Mouse (Mus musculus): ENCODE results near the gene Setd7. TPM values are rescaled to one million over a fixed set of nuclear protein-coding genes. Genes with fewer than 3 reads are reported as not detected.

The Setd7 gene
- polyA plus RNA-seq (2014; fragmentation: Nextera tagmentation; extraction: Ambion mirVana): 6.3 and 6.6 TPM in 2 replicates

DNA sequence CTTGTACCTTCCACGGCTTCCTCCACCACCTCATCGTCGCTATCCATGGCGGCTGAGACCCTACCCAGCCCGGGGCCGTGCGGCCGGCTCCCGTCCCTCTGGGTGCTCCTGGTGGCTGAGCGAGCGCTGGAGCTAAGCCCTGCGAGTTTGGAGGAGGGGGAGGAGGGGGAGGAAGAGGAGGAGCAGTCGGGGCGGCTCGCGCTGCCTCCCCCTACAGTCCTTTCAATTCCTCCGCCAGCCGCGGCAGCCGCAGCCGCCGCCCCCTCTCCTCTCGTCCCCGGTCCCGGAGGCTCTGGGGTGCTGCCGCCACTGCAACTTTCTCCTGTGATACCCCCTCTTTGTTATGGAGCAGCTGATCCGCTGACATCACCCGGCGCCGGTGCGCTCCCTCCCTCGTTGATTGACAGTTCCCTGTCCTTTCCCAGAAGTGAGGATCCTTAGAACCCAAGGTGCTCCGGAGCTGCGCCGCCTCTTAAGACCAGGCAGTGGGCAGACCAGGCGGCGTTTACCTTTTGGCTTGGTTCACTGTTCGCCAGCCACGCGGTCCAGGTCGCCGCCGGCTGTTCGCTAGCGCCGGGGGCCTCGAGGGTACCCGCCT is at the start of gene Setd7:
TSS of gene Setd7 (minus strand) at position 369 of the 598 bp plus-strand sequence.
- ATAC-seq (ENCODE audit: insufficient number of reproducible peaks, insufficient read depth, low FRiP score, low read depth): peak; percentile 80
- peak within 1 kb of the TSS; percentile 92 for H3K4me2 ChIP-seq (ENCODE audit: low read length)
- H3K9me3 ChIP-seq (ENCODE audit: control insufficient read depth, low read length): no peaks in the 10 kb centered on the region
- peak within 1 kb of the TSS; percentile 93 to 96 for H3K4me3 ChIP-seq (ENCODE audit: control insufficient read depth in 1 of 2, insufficient read depth in 1 of 2, low read depth in 1 of 2, low read length in 2 of 2)
- peaks cover 4 to 12% of the 10 kb centered on the region in 2 experiments for H3K4me1 ChIP-seq (ENCODE audit: control insufficient read depth in 2 of 2, insufficient read depth in 2 of 2, low read length in 2 of 2)
- under 1% methylated on average over 46 of the region's 48 CpGs for WGBS
- H3K9ac ChIP-seq (ENCODE audit: low read length): peak within 1 kb of the TSS; percentile 98
- H3K27me3 ChIP-seq (ENCODE audit: control insufficient read depth, insufficient read depth, low read length): no peaks in the 10 kb centered on the region
- H3K27ac ChIP-seq (replicated peaks in 1 of 2; ENCODE audit: control insufficient read depth in 1 of 2, insufficient read depth in 1 of 2, low read depth in 2 of 2, low read length in 2 of 2): peak within 1 kb of the TSS; percentile 97 to 99
- H3K36me3 ChIP-seq (ENCODE audit: control insufficient read depth, insufficient read depth, low read length): no peaks in the 10 kb centered on the region

DNA sequence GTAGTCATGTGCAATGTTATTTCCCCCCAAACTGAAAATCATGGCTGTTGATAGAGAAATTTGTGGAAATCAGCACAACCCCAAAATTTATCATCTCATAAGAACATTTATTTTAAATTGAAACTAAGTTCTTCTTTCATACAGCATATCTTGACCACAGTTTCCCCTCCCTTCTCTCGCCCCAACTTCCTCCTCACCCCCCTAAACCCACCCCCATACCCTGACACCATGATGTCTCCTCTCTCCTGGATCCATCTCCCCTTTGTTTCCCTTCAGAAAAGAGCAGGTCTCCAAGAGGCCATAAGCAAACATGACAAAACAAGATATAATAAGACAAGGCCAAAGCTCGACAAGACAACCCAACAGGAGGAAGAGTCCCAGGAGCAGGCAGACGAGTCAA is 43.8 kb upstream of the Setd7 start:
- Histone ChIP-seq H3K36me3 (ENCODE audit: control insufficient read depth, insufficient read depth, low read length) (no peaks in the 10 kb centered on the region), H3K9ac (ENCODE audit: low read length) (no peak overlapping the region), H3K4me1 (ENCODE audit: control insufficient read depth in 2 of 2, insufficient read depth in 2 of 2, low read length in 2 of 2) (no peaks in the 10 kb centered on the region), H3K9me3 (ENCODE audit: control insufficient read depth, low read length) (no peaks in the 10 kb centered on the region), H3K27ac (replicated peaks in 1 of 2; ENCODE audit: control insufficient read depth in 1 of 2, insufficient read depth in 1 of 2, low read depth in 2 of 2, low read length in 2 of 2) (no peak overlapping the region), H3K4me3 (ENCODE audit: control insufficient read depth in 1 of 2, insufficient read depth in 1 of 2, low read depth in 1 of 2, low read length in 2 of 2) (no peak overlapping the region), H3K27me3 (ENCODE audit: control insufficient read depth, insufficient read depth, low read length) (no peaks in the 10 kb centered on the region), H3K4me2 (ENCODE audit: low read length) (no peak overlapping the region)
- no peak for ATAC-seq (ENCODE audit: insufficient number of reproducible peaks, insufficient read depth, low FRiP score, low read depth)
- WGBS: 76% methylated on average over 3 of the region's 3 CpGs

DNA sequence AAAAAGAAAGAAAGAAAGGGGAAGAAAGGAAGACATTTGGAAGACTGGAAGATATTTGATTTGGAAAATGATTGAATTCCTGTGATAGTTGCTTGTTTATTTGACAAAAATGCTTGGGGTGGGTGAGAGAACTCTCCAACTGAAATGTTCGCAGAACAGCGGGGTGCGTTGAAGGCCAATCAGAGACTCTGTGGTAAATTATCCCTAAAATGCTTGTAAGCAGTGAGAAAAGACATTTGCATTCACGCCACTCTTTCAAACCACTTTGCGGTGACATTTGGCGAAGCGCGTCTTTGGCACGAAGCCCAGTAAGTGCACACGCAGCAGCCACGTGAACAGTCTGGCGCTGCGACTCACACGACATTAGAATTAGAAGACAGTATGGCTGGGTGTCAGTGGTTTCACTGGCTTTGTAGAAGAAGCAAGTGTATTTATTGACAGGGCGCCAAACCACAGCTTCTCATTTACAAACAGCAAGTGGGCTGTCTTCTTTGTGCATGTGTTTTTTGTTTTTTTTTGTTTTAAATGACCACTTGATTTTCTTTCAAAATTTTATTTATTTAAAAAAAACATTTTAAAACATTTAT is 43.1 kb upstream of the Setd7 start:
- 81% methylated on average over 15 of the region's 15 CpGs for WGBS
- no peak overlapping the region for H3K9ac ChIP-seq (ENCODE audit: low read length)
- H3K9me3 ChIP-seq (ENCODE audit: control insufficient read depth, low read length): no peaks in the 10 kb centered on the region
- H3K36me3 ChIP-seq (ENCODE audit: control insufficient read depth, insufficient read depth, low read length): no peaks in the 10 kb centered on the region
- H3K4me1 ChIP-seq (ENCODE audit: control insufficient read depth in 2 of 2, insufficient read depth in 2 of 2, low read length in 2 of 2): no peaks in the 10 kb centered on the region
- H3K27me3 ChIP-seq (ENCODE audit: control insufficient read depth, insufficient read depth, low read length): no peaks in the 10 kb centered on the region
- no peak overlapping the region for H3K4me3 ChIP-seq (ENCODE audit: control insufficient read depth in 1 of 2, insufficient read depth in 1 of 2, low read depth in 1 of 2, low read length in 2 of 2)
- no peak for ATAC-seq (ENCODE audit: insufficient number of reproducible peaks, insufficient read depth, low FRiP score, low read depth)
- no peak overlapping the region for H3K4me2 ChIP-seq (ENCODE audit: low read length)
- H3K27ac ChIP-seq (replicated peaks in 1 of 2; ENCODE audit: control insufficient read depth in 1 of 2, insufficient read depth in 1 of 2, low read depth in 2 of 2, low read length in 2 of 2): no peak overlapping the region

DNA sequence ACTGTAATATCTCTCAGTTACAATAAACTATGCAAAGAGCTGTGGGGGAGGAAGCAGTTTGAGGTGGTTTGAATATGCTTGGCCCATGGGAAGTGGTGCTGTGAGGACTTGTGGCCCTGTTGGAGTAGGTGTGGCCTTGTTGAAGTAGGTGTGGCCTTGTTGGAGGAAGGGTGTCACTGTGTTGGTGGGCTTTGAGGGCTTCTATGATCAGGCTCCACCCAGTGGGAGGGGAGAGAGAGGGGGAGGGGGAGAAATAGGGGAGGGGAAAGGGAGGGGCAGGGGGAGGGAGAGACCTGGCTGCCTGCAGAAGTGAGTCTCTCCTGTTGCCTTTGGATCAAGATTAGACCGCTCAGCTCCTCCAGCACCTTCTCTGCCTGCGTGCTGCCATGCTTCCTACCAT is 40.8 kb upstream of the Setd7 start:
- Histone ChIP-seq H3K27ac (replicated peaks in 1 of 2; ENCODE audit: control insufficient read depth in 1 of 2, insufficient read depth in 1 of 2, low read depth in 2 of 2, low read length in 2 of 2) (no peak overlapping the region), H3K9me3 (ENCODE audit: control insufficient read depth, low read length) (no peaks in the 10 kb centered on the region), H3K4me3 (ENCODE audit: control insufficient read depth in 1 of 2, insufficient read depth in 1 of 2, low read depth in 1 of 2, low read length in 2 of 2) (no peak overlapping the region), H3K4me1 (ENCODE audit: control insufficient read depth in 2 of 2, insufficient read depth in 2 of 2, low read length in 2 of 2) (no peaks in the 10 kb centered on the region), H3K9ac (ENCODE audit: low read length) (no peak overlapping the region), H3K27me3 (ENCODE audit: control insufficient read depth, insufficient read depth, low read length) (no peaks in the 10 kb centered on the region), H3K36me3 (ENCODE audit: control insufficient read depth, insufficient read depth, low read length) (no peaks in the 10 kb centered on the region), H3K4me2 (ENCODE audit: low read length) (no peak overlapping the region)
- no peak for ATAC-seq (ENCODE audit: insufficient number of reproducible peaks, insufficient read depth, low FRiP score, low read depth)
- WGBS: 79% methylated on average over 2 of the region's 2 CpGs

DNA sequence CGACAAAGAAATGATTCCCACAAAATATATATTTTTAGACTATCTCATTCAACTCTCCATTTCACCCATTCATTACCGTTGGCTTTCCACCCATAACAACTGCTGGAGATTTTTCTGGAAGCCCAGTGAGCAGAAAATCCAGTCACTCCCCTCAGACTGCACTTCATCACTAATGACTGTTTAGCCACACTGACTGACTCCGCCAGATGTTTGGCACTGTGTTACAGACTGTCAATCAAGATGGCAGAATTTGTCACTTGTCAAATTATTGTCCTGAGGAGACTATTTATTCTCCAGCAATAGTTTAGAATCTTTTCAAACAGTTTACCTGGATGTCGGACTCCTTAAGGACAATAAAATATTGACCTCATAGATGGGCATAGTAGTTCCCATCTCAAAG is 40.0 kb upstream of the Setd7 start:
- Histone ChIP-seq H3K4me2 (ENCODE audit: low read length) (no peak overlapping the region), H3K9ac (ENCODE audit: low read length) (no peak overlapping the region), H3K4me1 (ENCODE audit: control insufficient read depth in 2 of 2, insufficient read depth in 2 of 2, low read length in 2 of 2) (no peaks in the 10 kb centered on the region), H3K27me3 (ENCODE audit: control insufficient read depth, insufficient read depth, low read length) (no peaks in the 10 kb centered on the region), H3K9me3 (ENCODE audit: control insufficient read depth, low read length) (no peaks in the 10 kb centered on the region), H3K4me3 (ENCODE audit: control insufficient read depth in 1 of 2, insufficient read depth in 1 of 2, low read depth in 1 of 2, low read length in 2 of 2) (no peak overlapping the region), H3K27ac (replicated peaks in 1 of 2; ENCODE audit: control insufficient read depth in 1 of 2, insufficient read depth in 1 of 2, low read depth in 2 of 2, low read length in 2 of 2) (no peak overlapping the region), H3K36me3 (ENCODE audit: control insufficient read depth, insufficient read depth, low read length) (no peaks in the 10 kb centered on the region)
- 89% methylated on average over 4 of the region's 4 CpGs for WGBS
- no peak for ATAC-seq (ENCODE audit: insufficient number of reproducible peaks, insufficient read depth, low FRiP score, low read depth)

DNA sequence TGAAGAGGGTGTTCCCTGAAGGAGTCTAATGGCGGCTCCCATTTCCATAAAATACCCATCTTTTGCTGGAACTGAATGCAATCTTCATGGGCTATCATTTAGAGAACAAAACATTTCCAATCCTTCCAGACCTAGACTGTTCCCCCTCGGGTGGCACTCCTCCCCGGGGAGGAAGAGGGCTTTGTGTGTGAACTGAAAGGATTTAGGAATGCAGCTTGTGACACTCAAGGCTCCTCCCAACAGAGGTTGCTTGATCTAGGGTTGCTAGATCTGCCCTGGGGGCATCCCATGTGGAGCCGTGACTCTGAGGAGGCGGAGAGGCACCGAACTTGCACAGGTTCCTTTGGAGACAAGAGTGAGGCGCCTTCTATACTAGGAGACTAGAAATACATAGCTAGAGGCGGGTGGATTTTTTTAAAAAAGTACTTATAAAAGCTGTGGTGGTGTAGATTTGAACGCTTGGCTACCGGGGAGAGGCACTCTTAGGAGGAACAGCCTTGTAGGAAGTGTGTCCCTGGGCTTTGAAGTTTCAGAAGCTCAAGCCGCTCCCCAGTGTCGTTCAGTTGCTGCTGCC is 38.5 kb upstream of the Setd7 start:
- Histone ChIP-seq H3K9me3 (ENCODE audit: control insufficient read depth, low read length) (no peaks in the 10 kb centered on the region), H3K36me3 (ENCODE audit: control insufficient read depth, insufficient read depth, low read length) (no peaks in the 10 kb centered on the region), H3K4me2 (ENCODE audit: low read length) (no peak overlapping the region), H3K9ac (ENCODE audit: low read length) (no peak overlapping the region), H3K27me3 (ENCODE audit: control insufficient read depth, insufficient read depth, low read length) (no peaks in the 10 kb centered on the region), H3K27ac (replicated peaks in 1 of 2; ENCODE audit: control insufficient read depth in 1 of 2, insufficient read depth in 1 of 2, low read depth in 2 of 2, low read length in 2 of 2) (no peak overlapping the region), H3K4me1 (ENCODE audit: control insufficient read depth in 2 of 2, insufficient read depth in 2 of 2, low read length in 2 of 2) (no peaks in the 10 kb centered on the region), H3K4me3 (ENCODE audit: control insufficient read depth in 1 of 2, insufficient read depth in 1 of 2, low read depth in 1 of 2, low read length in 2 of 2) (no peak overlapping the region)
- ATAC-seq (ENCODE audit: insufficient number of reproducible peaks, insufficient read depth, low FRiP score, low read depth): no peak
- WGBS: 77% methylated on average over 12 of the region's 12 CpGs

DNA sequence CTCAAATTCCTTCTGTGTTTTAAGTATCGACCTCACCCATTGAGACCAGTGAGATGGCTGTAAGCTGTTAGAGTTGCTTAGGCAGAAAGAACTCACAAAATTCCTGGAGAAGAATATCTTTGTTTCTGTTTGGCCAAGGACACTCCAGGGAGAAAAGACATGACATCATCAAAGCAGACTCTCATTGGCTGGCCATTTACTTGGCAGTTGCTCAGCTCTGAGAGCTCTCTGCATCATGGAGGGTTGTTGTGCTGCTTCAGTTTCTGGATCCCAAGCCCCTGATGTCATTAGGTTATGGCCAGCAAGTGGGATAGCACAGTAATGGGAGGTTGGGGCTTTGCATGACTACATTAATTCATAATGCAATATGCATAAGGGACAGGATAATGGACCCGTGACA is 35.9 kb upstream of the Setd7 start:
- Histone ChIP-seq H3K4me3 (ENCODE audit: control insufficient read depth in 1 of 2, insufficient read depth in 1 of 2, low read depth in 1 of 2, low read length in 2 of 2) (no peak overlapping the region), H3K4me2 (ENCODE audit: low read length) (no peak overlapping the region), H3K9ac (ENCODE audit: low read length) (no peak overlapping the region), H3K9me3 (ENCODE audit: control insufficient read depth, low read length) (no peaks in the 10 kb centered on the region), H3K27ac (replicated peaks in 1 of 2; ENCODE audit: control insufficient read depth in 1 of 2, insufficient read depth in 1 of 2, low read depth in 2 of 2, low read length in 2 of 2) (no peak overlapping the region; a peak in 1 of 4 replicates), H3K27me3 (ENCODE audit: control insufficient read depth, insufficient read depth, low read length) (no peaks in the 10 kb centered on the region), H3K36me3 (ENCODE audit: control insufficient read depth, insufficient read depth, low read length) (no peaks in the 10 kb centered on the region), H3K4me1 (ENCODE audit: control insufficient read depth in 2 of 2, insufficient read depth in 2 of 2, low read length in 2 of 2) (peaks cover 3 to 4% of the 10 kb centered on the region in 2 experiments; a peak in 3 of 4 replicates)
- ATAC-seq (ENCODE audit: insufficient number of reproducible peaks, insufficient read depth, low FRiP score, low read depth): no peak
- 74% methylated on average over 2 of the region's 2 CpGs for WGBS
